Mouse (Mus musculus): ENCODE results near the gene Parl. TPM values are rescaled to one million over a fixed set of nuclear protein-coding genes. Genes with fewer than 3 reads are reported as not detected.

The Parl gene
- 15.5 and 21.6 TPM in 2 replicates for polyA plus RNA-seq (2012; rRNA removed; ENCODE audit: low replicate concordance)

GRCm38 (mm10) chr16:20301770-20302649 lies at the start of gene Parl:
Gene Parl, minus strand, starts transcription at chr16:20302387.

GRCm38 (mm10) chr16:20325286-20325685 lies 23.1 kb upstream of the Parl start, which contains the start of gene Cyp2ab1:
Gene Cyp2ab1, minus strand, starts transcription at chr16:20325404.

GRCm38 (mm10) chr16:20240468-20241414 lies 61.4 kb downstream of the Parl start, which contains the start of gene Map6d1:
Gene Map6d1, minus strand, starts transcription at chr16:20241358.

Other genes with a start within 250 kb of the Parl start
- 0.92 and 1.1 TPM in 2 replicates for gene Klhl24, start 204.8 kb downstream of the Parl start, polyA plus RNA-seq (2012; rRNA removed; ENCODE audit: low replicate concordance)
- gene Yeats2, start 161.3 kb downstream of the Parl start, polyA plus RNA-seq (2012; rRNA removed; ENCODE audit: low replicate concordance) = 3.0 and 7.3 TPM in 2 replicates
- 0.21 TPM in 1 of 2 replicates, not detected in the other for gene Map6d1, start 61.0 kb downstream of the Parl start, polyA plus RNA-seq (2012; rRNA removed; ENCODE audit: low replicate concordance)
- gene Cyp2ab1, start 23.0 kb upstream of the Parl start, polyA plus RNA-seq (2012; rRNA removed; ENCODE audit: low replicate concordance) = 0.09 TPM in 1 of 2 replicates, not detected in the other
- 12.5 and 18.1 TPM in 2 replicates for gene Abcc5, start 124.0 kb upstream of the Parl start, polyA plus RNA-seq (2012; rRNA removed; ENCODE audit: low replicate concordance)
- gene Eif2b5, start 196.4 kb upstream of the Parl start, polyA plus RNA-seq (2012; rRNA removed; ENCODE audit: low replicate concordance) = 11.1 and 14.5 TPM in 2 replicates
- 32.7 and 44.7 TPM in 2 replicates for gene Dvl3, start 214.6 kb upstream of the Parl start, polyA plus RNA-seq (2012; rRNA removed; ENCODE audit: low replicate concordance)
- 358 and 481 TPM in 2 replicates for gene Ap2m1, start 233.1 kb upstream of the Parl start, polyA plus RNA-seq (2012; rRNA removed; ENCODE audit: low replicate concordance)
- gene Abcf3, start 246.2 kb upstream of the Parl start, polyA plus RNA-seq (2012; rRNA removed; ENCODE audit: low replicate concordance) = 16.3 and 29.3 TPM in 2 replicates

All from duodenum, adult 2 months (tissue).